In genomic region chr1:134910037-134910436, GRCm38 (mm10) we compare ENCODE assay signal across 18 mouse cellular contexts. TPM values are rescaled to one million over a fixed set of nuclear protein-coding genes. Genes with fewer than 3 reads are reported as not detected.
DNase-seq lines count a peak whose midpoint lies in the region; ATAC-seq and TF ChIP-seq lines count a peak whose summit lies in the region.
"Had no signal": no experiment of that assay in that cellular context is flagged by ENCODE, and none has a peak within 500 bp of the region (broad histone marks: within the 10 kb centered on the region; RNA-seq: fewer than 3 reads in every experiment).

No protein-coding gene starts in this region.

- no peak for TF ChIP-seq CTCF in gastrocnemius, adult 2 months (IDR thresholded peaks at IDR 0.05)
- TF ChIP-seq CTCF in cerebellum, adult 2 months (IDR thresholded peaks at IDR 0.05; ENCODE audit: borderline replicate concordance, insufficient read depth, low read depth, low read length), result no peak

- H3K4me2 ChIP-seq in heart, embryonic 14.5 days (ENCODE audit: low read length), result peak overlapping the region; percentile 55
- H3K4me2 ChIP-seq in myocyte (ENCODE audit: low read depth), result peak overlapping the region; percentile 94
- H3K4me2 ChIP-seq: hindbrain, embryonic 15.5 days; limb, embryonic 12.5 days had no signal

- WGBS in heart, embryonic 14.5 days, result 10% methylated on average over 3 of the region's 3 CpGs
- 33% methylated on average over 3 of the region's 3 CpGs for whole genome bisulfite sequencing in cerebellum, adult 2 months

- H3K79me2 ChIP-seq in myocyte (ENCODE audit: control insufficient read depth, insufficient read depth), result peaks cover 7% of the 10 kb centered on the region

- no peaks in the 10 kb centered on the region for H3K36me3 ChIP-seq in heart, embryonic 14.5 days (ENCODE audit: control insufficient read depth, insufficient read depth, low read length)
- H3K36me3 ChIP-seq in myocyte (ENCODE audit: control insufficient read depth, insufficient read depth), result no peaks in the 10 kb centered on the region
- H3K36me3 ChIP-seq: hindbrain, embryonic 15.5 days; limb, embryonic 12.5 days had no signal

- intact Hi-C loops in gastrocnemius, adult 2 months (cut with DNase I), result no loop called here
- intact Hi-C loops in gastrocnemius, postnatal 36 days (cut with DNase I), result no loop called here

- no peaks in the 10 kb centered on the region for H3K9me3 ChIP-seq in heart, embryonic 14.5 days (ENCODE audit: control insufficient read depth, low read length)
- H3K9me3 ChIP-seq: hindbrain, embryonic 15.5 days; limb, embryonic 12.5 days had no signal

- peak overlapping the region; percentile 45 for H3K4me3 ChIP-seq in gastrocnemius, adult 2 months
- H3K4me3 ChIP-seq in heart, embryonic 14.5 days (ENCODE audit: control insufficient read depth in 1 of 2, insufficient read depth in 1 of 2, low read depth in 1 of 2, low read length in 2 of 2), result no peak overlapping the region
- H3K4me3 ChIP-seq in myocyte, result no peak overlapping the region
- no peak overlapping the region for H3K4me3 ChIP-seq in cerebellum, adult 2 months (replicated peaks; ENCODE audit: insufficient read depth, low read depth, low read length)
- H3K4me3 ChIP-seq: hindbrain, embryonic 15.5 days; limb, embryonic 12.5 days had no signal

- H3ac ChIP-seq in myocyte (ENCODE audit: control insufficient read depth, insufficient read length), result no peak overlapping the region

- no peak for TF ChIP-seq POLR2A in myocyte (IDR thresholded peaks at IDR 0.05; ENCODE audit: insufficient read length, low read depth)
- no peak for TF ChIP-seq POLR2A in cerebellum, adult 2 months (IDR thresholded peaks at IDR 0.05; ENCODE audit: borderline replicate concordance, insufficient read depth, low read length)

- peak overlapping the region; percentile 91 for H3K27ac ChIP-seq in gastrocnemius, adult 2 months
- H3K27ac ChIP-seq in heart, embryonic 14.5 days (replicated peaks in 1 of 2; ENCODE audit: control insufficient read depth in 1 of 2, insufficient read depth in 1 of 2, low read depth in 2 of 2, low read length in 2 of 2), result peak overlapping the region; percentile 93 to 94
- no peak overlapping the region for H3K27ac ChIP-seq in cerebellum, adult 2 months (ENCODE audit: insufficient read depth, low read length)
- H3K27ac ChIP-seq: hindbrain, embryonic 15.5 days; limb, embryonic 12.5 days; liver, embryonic 14.5 days; stomach, postnatal 0 days had no signal

- H3K27me3 ChIP-seq in heart, embryonic 14.5 days (ENCODE audit: control insufficient read depth, insufficient read depth, low read length), result no peaks in the 10 kb centered on the region
- no peaks in the 10 kb centered on the region for H3K27me3 ChIP-seq in myocyte (ENCODE audit: control insufficient read depth, insufficient read depth, insufficient read length)
- H3K27me3 ChIP-seq in cerebellum, adult 2 months (ENCODE audit: control insufficient read depth, insufficient read depth, low read length), result no peaks in the 10 kb centered on the region
- H3K27me3 ChIP-seq: hindbrain, embryonic 15.5 days; limb, embryonic 12.5 days had no signal

- peaks cover 13 to 56% of the 10 kb centered on the region in 2 experiments for H3K4me1 ChIP-seq in heart, embryonic 14.5 days (ENCODE audit: control insufficient read depth in 2 of 2, insufficient read depth in 2 of 2, low read length in 2 of 2)
- H3K4me1 ChIP-seq in cerebellum, adult 2 months (ENCODE audit: control insufficient read depth, insufficient read depth, low read length), result peaks cover 8% of the 10 kb centered on the region
- H3K4me1 ChIP-seq: hindbrain, embryonic 15.5 days; limb, embryonic 12.5 days had no signal

- peak; percentile 88 for ATAC-seq in heart, embryonic 14.5 days (ENCODE audit: insufficient number of reproducible peaks, insufficient read depth, low FRiP score, low read depth)
- ATAC-seq: activated CD4-positive, CD25-positive, alpha-beta regulatory T cell, adult 4 months; forebrain, postnatal 0 days; intestine, postnatal 0 days had no signal

- peak overlapping the region; percentile 47; the same call in 1 of the 2 replicates for H3K9ac ChIP-seq in heart, embryonic 14.5 days (ENCODE audit: low read length)
- H3K9ac ChIP-seq: forebrain, postnatal 0 days; hindbrain, embryonic 15.5 days; limb, embryonic 12.5 days; liver, embryonic 14.5 days had no signal

- DNase-seq in gastrocnemius, adult 2 months, result peak; percentile 58
- no peak for DNase-seq in gastrocnemius, postnatal 36 days
- peak; percentile 71 to 84 for DNase-seq in heart, adult 18-20 months
- no peak for DNase-seq in spleen, postnatal 10 days (ENCODE audit: low spot score in 2 of 2)
- no peak for DNase-seq in cerebellum, adult 2 months
- no peak for DNase-seq in cerebellum, adult 9-10 months
- DNase-seq: forebrain, postnatal 0 days; midbrain, embryonic 14.5 days; spleen, adult 18-20 months; thymus, postnatal 36 days had no signal

TF ChIP-seq in myocyte, 11 proteins besides CTCF, POLR2A, EP300 and RAD21:
- TF ChIP-seq MYOG (IDR thresholded peaks at IDR 0.05; ENCODE audit: control insufficient read depth in 1 of 3, insufficient read depth in 1 of 3, insufficient read length in 2 of 3, low read depth in 2 of 3), result no peak
- TF ChIP-seq POLR2AphosphoS2 (IDR thresholded peaks at IDR 0.05; ENCODE audit: insufficient read length, low read depth), result no peak

RNA-seq across cellular contexts. Expression of gene Ppp1r12b, which starts 45.7 kb away (rescaled TPM):
- 100 to 1,000 TPM; 172 to 212 TPM for total RNA-seq in gastrocnemius, adult 2 months (2021)
- 100 to 1,000 TPM; 170 to 182 TPM for total RNA-seq in gastrocnemius, postnatal 36 days (2021)
- total RNA-seq in heart, adult 18-20 months (2021), result 100 to 1,000 TPM; 158 to 162 TPM
- 35.7 and 35.9 TPM in 2 replicates for polyA plus RNA-seq in heart, embryonic 14.5 days (2014; fragmentation: Nextera tagmentation; extraction: Ambion mirVana)
- 4.4 TPM for polyA plus RNA-seq in myocyte (2012; fragmentation: generic; extraction: Trizol)
- 22.2 and 23.8 TPM in 2 replicates for polyA plus RNA-seq in cerebellum, adult 2 months (2012; rRNA removed)

RNA-seq across cellular contexts. Expression of gene Ube2t, which starts 52.3 kb away (rescaled TPM):
- total RNA-seq in gastrocnemius, adult 2 months (2021), result 10 to 100 TPM in 1 of 2 experiments, 1 to 10 TPM in 1; 4.3 to 11.4 TPM
- total RNA-seq in gastrocnemius, postnatal 36 days (2021), result 1 to 10 TPM; 6.5 to 9.5 TPM
- total RNA-seq in heart, adult 18-20 months (2021), result 1 to 10 TPM; 6.7 to 8.1 TPM
- 44.7 and 47.9 TPM in 2 replicates for polyA plus RNA-seq in heart, embryonic 14.5 days (2014; fragmentation: Nextera tagmentation; extraction: Ambion mirVana)
- 4.0 TPM for polyA plus RNA-seq in myocyte (2012; fragmentation: generic; extraction: Trizol)
- polyA plus RNA-seq in cerebellum, adult 2 months (2012; rRNA removed), result 2.7 and 3.5 TPM in 2 replicates

Comparison
In these comparisons a context has a peak if more than half of its experiments do, and no peak if none do; other contexts are left out.
1. DNase-seq: peak in gastrocnemius, adult 2 months (single experiment) and heart, adult 18-20 months (2 of 2); none in gastrocnemius, postnatal 36 days (0 of 2), spleen, postnatal 10 days (0 of 2), cerebellum, adult 2 months (0 of 2) and cerebellum, adult 9-10 months (single experiment).